Mouse (Mus musculus): Measurements from ENCODE around the gene Ano7.
"Not testable (repeated sequence)": the region's sequence is repeated elsewhere in the genome, so short reads cannot be mapped to it uniquely, and the experiment has no call there.

GRCm38 (mm10) chr1:93450118-93450517, 76.4 kb downstream of the Ano7 start:
- not testable (repeated sequence) for TF ChIP-seq EP300 (IDR thresholded peaks at IDR 0.05; ENCODE audit: low read depth)
- peak; percentile 41 for TF ChIP-seq CTCF (IDR thresholded peaks at IDR 0.05; ENCODE audit: low read depth)

Measured in liver, postnatal 0 days (tissue).